Mouse (Mus musculus) MEL (cell line): ENCODE measurements at regions not wholly inside any gene's neighbourhood (a gene's known extent, or its start where the extent isn't known, plus 50 kb on each side); places are given as distances from the start of the nearest gene placed in this dataset.

Experiments used
- DNase-seq: peaks from one replicate; pipeline ENCODE4 v3.0.0; 2011; ENCODE audit warnings: low read depth, low spot score
- H3K27ac ChIP-seq: 2 replicates; pipeline ENCODE4 v1.5.1; 2012; ENCODE audit warnings: low read depth, mild to moderate bottlenecking, control low read depth, low read length, moderate library complexity; ENCODE audit not compliant: control insufficient read depth
- H3K27me3 ChIP-seq, 2 experiments: fragments of 150-350 bp in 1 of 2; sonication (generic) in 1 of 2; 2 replicates each; pipeline ENCODE4 v1.6.1; 2012; ENCODE audit warnings: low read length in 2 of 2, mild to moderate bottlenecking in 2 of 2, improper control_type of control experiment in 1 of 2, moderate library complexity in 1 of 2; ENCODE audit not compliant: insufficient read depth in 2 of 2, control insufficient read depth in 1 of 2
- H3K36me3 ChIP-seq, 2 experiments: 2 replicates each; pipeline ENCODE4 v1.6.1; 2012 to 2014; ENCODE audit warnings: low read length in 2 of 2, improper control_type of control experiment in 1 of 2, inconsistent platforms in 1 of 2, mild to moderate bottlenecking in 1 of 2; ENCODE audit not compliant: insufficient read depth in 2 of 2, control insufficient read depth in 1 of 2
- H3K4me1 ChIP-seq, 2 experiments: fragments of 150-350 bp in 1 of 2; sonication (generic) in 1 of 2; 2 replicates each; pipeline ENCODE4 v1.6.1; 2012; ENCODE audit warnings: low read length in 2 of 2, improper control_type of control experiment in 1 of 2, mild to moderate bottlenecking in 1 of 2; ENCODE audit not compliant: insufficient read depth in 2 of 2, control insufficient read depth in 1 of 2
- H3K4me3 ChIP-seq, 2 experiments: fragments of 150-350 bp in 1 of 2; sonication (generic) in 1 of 2; 2 replicates each; pipeline ENCODE4 v1.5.1; 2012; ENCODE audit warnings: low read depth in 2 of 2, low read length in 2 of 2, mild to moderate bottlenecking in 2 of 2, moderate library complexity in 2 of 2, control low read depth in 1 of 2, improper control_type of control experiment in 1 of 2; ENCODE audit not compliant: control insufficient read depth in 1 of 2, insufficient read depth in 1 of 2
- H3K79me2 ChIP-seq: 2 replicates; pipeline ENCODE4 v1.6.1; 2012; ENCODE audit warnings: mild to moderate bottlenecking, low read length, moderate library complexity; ENCODE audit not compliant: control insufficient read depth, poor library complexity, insufficient read depth
- H3K9ac ChIP-seq: 2 replicates; pipeline ENCODE4 v1.6.1; 2012; ENCODE audit warnings: low read depth, mild to moderate bottlenecking, control low read depth, low read length, moderate library complexity; ENCODE audit not compliant: control insufficient read depth, poor library complexity, severe bottlenecking
- H3K9me3 ChIP-seq: fragments of 150-350 bp; sonication (generic); replicated peaks from 2 replicates; pipeline ENCODE4 v1.6.1; 2012; ENCODE audit warnings: mild to moderate bottlenecking, low read length, improper control_type of control experiment, moderate library complexity; ENCODE audit not compliant: insufficient read depth
- BHLHE40 ChIP-seq: IDR thresholded peaks from 2 replicates; pipeline ENCODE4 v1.6.1; 2012; ENCODE audit warnings: low read depth, mild to moderate bottlenecking, inconsistent platforms, low read length, improper control_type of control experiment, borderline replicate concordance
- CHD1 ChIP-seq: IDR thresholded peaks from 2 replicates; pipeline ENCODE4 v1.6.1; 2012; ENCODE audit warnings: low read depth, mild to moderate bottlenecking, inconsistent platforms, low read length, improper control_type of control experiment
- CHD2 ChIP-seq: IDR thresholded peaks from 2 replicates; pipeline ENCODE4 v1.6.1; 2011; ENCODE audit warnings: low read length, improper control_type of control experiment
- CTCF ChIP-seq, 3 experiments: IDR thresholded peaks in 2 of 3; conservative IDR thresholded peaks in 1 of 3; 2 replicates each; pipeline ENCODE4 v1.5.1; 2011 to 2012; ENCODE audit warnings: low read length in 3 of 3, low read depth in 2 of 3, mild to moderate bottlenecking in 2 of 3, improper control_type of control experiment in 1 of 3, inconsistent platforms in 1 of 3, mixed read lengths in 1 of 3, moderate library complexity in 1 of 3; ENCODE audit not compliant: control insufficient read depth in 1 of 3, insufficient read depth in 1 of 3, poor library complexity in 1 of 3, severe bottlenecking in 1 of 3
- E2F4 ChIP-seq: IDR thresholded peaks from 2 replicates; pipeline ENCODE4 v1.6.1; 2011; ENCODE audit warnings: low read depth, low read length, improper control_type of control experiment, borderline replicate concordance
- EP300 ChIP-seq, 2 experiments: IDR thresholded peaks; 2 replicates each; pipeline ENCODE4 v1.6.1; 2011; ENCODE audit warnings: improper control_type of control experiment in 2 of 2, low read length in 2 of 2, low read depth in 1 of 2, mild to moderate bottlenecking in 1 of 2
- GABPA ChIP-seq: IDR thresholded peaks from 2 replicates; pipeline ENCODE4 v1.6.1; 2012; ENCODE audit warnings: low read depth, mild to moderate bottlenecking, inconsistent platforms, low read length, improper control_type of control experiment, moderate library complexity
- HCFC1 ChIP-seq: IDR thresholded peaks from 2 replicates; pipeline ENCODE4 v1.6.1; 2012; ENCODE audit warnings: low read depth, mild to moderate bottlenecking, inconsistent platforms, low read length, improper control_type of control experiment, moderate library complexity
- MAFK ChIP-seq: IDR thresholded peaks from 2 replicates; pipeline ENCODE4 v1.6.1; 2011; ENCODE audit warnings: low read depth, mild to moderate bottlenecking, low read length, improper control_type of control experiment, borderline replicate concordance
- MAX ChIP-seq: IDR thresholded peaks from 2 replicates; pipeline ENCODE4 v1.6.1; 2011; ENCODE audit warnings: low read length, improper control_type of control experiment
- MAZ ChIP-seq: IDR thresholded peaks from 2 replicates; pipeline ENCODE4 v1.6.1; 2012; ENCODE audit warnings: low read depth, mild to moderate bottlenecking, inconsistent platforms, low read length, improper control_type of control experiment
- NELFE ChIP-seq: IDR thresholded peaks from 2 replicates; pipeline ENCODE4 v1.6.1; 2011; ENCODE audit warnings: low read depth, low read length, improper control_type of control experiment
- NRF1 ChIP-seq: IDR thresholded peaks from 2 replicates; pipeline ENCODE4 v1.6.1; 2014; ENCODE audit warnings: low read depth, mild to moderate bottlenecking, inconsistent platforms, low read length, improper control_type of control experiment, moderate library complexity; ENCODE audit not compliant: poor library complexity, insufficient read depth, severe bottlenecking
- POLR2A ChIP-seq, 2 experiments: IDR thresholded peaks; 2 replicates each; pipeline ENCODE4 v1.6.1; 2011 to 2012; ENCODE audit warnings: low read length in 2 of 2, mild to moderate bottlenecking in 2 of 2, control low read depth in 1 of 2, improper control_type of control experiment in 1 of 2, low read depth in 1 of 2, moderate library complexity in 1 of 2; ENCODE audit not compliant: control insufficient read depth in 1 of 2, insufficient read depth in 1 of 2, poor library complexity in 1 of 2
- POLR2AphosphoS5 ChIP-seq: IDR thresholded peaks from 2 replicates; pipeline ENCODE4 v1.6.1; 2012; ENCODE audit warnings: low read depth, borderline replicate concordance, mild to moderate bottlenecking, inconsistent platforms, low read length, moderate library complexity, mixed read lengths
- SIN3A ChIP-seq: IDR thresholded peaks from 2 replicates; pipeline ENCODE4 v1.6.1; 2012; ENCODE audit warnings: low read length, improper control_type of control experiment, inconsistent platforms
- SMC3 ChIP-seq: IDR thresholded peaks from 2 replicates; pipeline ENCODE4 v1.6.1; 2011; ENCODE audit warnings: low read depth, low read length, improper control_type of control experiment
- TAL1 ChIP-seq: IDR thresholded peaks from 2 replicates; pipeline ENCODE4 v1.6.1; 2012; ENCODE audit warnings: mild to moderate bottlenecking, inconsistent platforms, low read length, moderate library complexity, mixed read lengths
- UBTF ChIP-seq: IDR thresholded peaks from 2 replicates; pipeline ENCODE4 v1.6.1; 2012; ENCODE audit warnings: low read depth, mild to moderate bottlenecking, inconsistent platforms, low read length, improper control_type of control experiment, moderate library complexity, borderline replicate concordance; ENCODE audit not compliant: insufficient read depth
- USF1 ChIP-seq: IDR thresholded peaks from 2 replicates; pipeline ENCODE4 v1.6.1; 2014; ENCODE audit warnings: low read depth, mild to moderate bottlenecking, inconsistent platforms, low read length, improper control_type of control experiment, moderate library complexity
- USF2 ChIP-seq, 2 experiments: IDR thresholded peaks; 2 replicates each; pipeline ENCODE4 v1.6.1; 2011 to 2012; ENCODE audit warnings: improper control_type of control experiment in 2 of 2, low read length in 2 of 2, borderline replicate concordance in 1 of 2, inconsistent platforms in 1 of 2, low read depth in 1 of 2, mild to moderate bottlenecking in 1 of 2; ENCODE audit not compliant: insufficient read depth in 1 of 2
- ZMIZ1 ChIP-seq: IDR thresholded peaks from 2 replicates; pipeline ENCODE4 v1.6.1; 2012; ENCODE audit warnings: low read depth, mild to moderate bottlenecking, inconsistent platforms, low read length, improper control_type of control experiment, moderate library complexity
- ZNF384 ChIP-seq: IDR thresholded peaks from 2 replicates; pipeline ENCODE4 v1.6.1; 2012; ENCODE audit warnings: low read depth, mild to moderate bottlenecking, inconsistent platforms, low read length, improper control_type of control experiment

DNA sequence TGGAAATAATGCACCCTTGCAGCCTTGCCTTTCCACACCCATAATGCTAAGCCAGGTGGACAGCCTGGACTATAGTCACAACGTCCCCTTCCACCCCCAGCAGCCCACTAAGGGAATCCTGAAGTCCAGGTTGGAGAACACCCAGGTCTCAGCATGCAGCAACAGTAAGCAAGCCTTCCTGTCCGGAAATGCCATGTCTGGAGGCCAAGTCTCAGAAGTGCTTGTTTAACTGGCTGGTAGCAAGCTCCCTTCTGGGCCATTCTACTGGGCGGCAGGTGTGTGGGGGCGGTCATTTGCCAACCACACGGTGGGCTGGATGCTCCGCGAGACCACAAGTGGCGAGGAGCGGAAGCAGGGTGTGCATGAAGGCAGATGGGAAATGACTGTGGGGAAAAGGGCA lies 137.3 kb upstream of the 1700016C15Rik start:
- Histone ChIP-seq H3K9ac (no peak overlapping the region), H3K4me1 (no peaks in the 10 kb centered on the region), H3K36me3 (no peaks in the 10 kb centered on the region), H3K27ac (no peak overlapping the region), H3K27me3 (peaks cover 2 to 4% of the 10 kb centered on the region in 2 experiments; a peak in 3 of 4 replicates), H3K79me2 (no peaks in the 10 kb centered on the region), H3K4me3 (no peak overlapping the region), H3K9me3 (no peaks in the 10 kb centered on the region)
- DNase-seq = no peak
- no peak for TF ChIP-seq POLR2A (IDR thresholded peaks at IDR 0.05; ENCODE audit: control insufficient read depth in 1 of 2, insufficient read depth in 1 of 2, low read depth in 1 of 2, low read length in 2 of 2, poor library complexity in 1 of 2)
- TF ChIP-seq MAFK = no peak
- TF ChIP-seq CTCF (IDR thresholded peaks at IDR 0.05 in 2 of 3, conservative IDR thresholded peaks at IDR 0.05 in 1 of 3; ENCODE audit: control insufficient read depth in 1 of 3, insufficient read depth in 1 of 3, low read depth in 2 of 3, low read length in 3 of 3, poor library complexity in 1 of 3, severe bottlenecking in 1 of 3) = no peak
- no peak for TF ChIP-seq POLR2AphosphoS5
- TF ChIP-seq SIN3A = no peak
- TF ChIP-seq E2F4 = no peak
- TF ChIP-seq GABPA = no peak
- no peak for TF ChIP-seq MAZ
- TF ChIP-seq BHLHE40 = no peak
- TF ChIP-seq UBTF = no peak
- TF ChIP-seq HCFC1 = no peak
- no peak for TF ChIP-seq TAL1
- TF ChIP-seq USF1 = no peak

DNA sequence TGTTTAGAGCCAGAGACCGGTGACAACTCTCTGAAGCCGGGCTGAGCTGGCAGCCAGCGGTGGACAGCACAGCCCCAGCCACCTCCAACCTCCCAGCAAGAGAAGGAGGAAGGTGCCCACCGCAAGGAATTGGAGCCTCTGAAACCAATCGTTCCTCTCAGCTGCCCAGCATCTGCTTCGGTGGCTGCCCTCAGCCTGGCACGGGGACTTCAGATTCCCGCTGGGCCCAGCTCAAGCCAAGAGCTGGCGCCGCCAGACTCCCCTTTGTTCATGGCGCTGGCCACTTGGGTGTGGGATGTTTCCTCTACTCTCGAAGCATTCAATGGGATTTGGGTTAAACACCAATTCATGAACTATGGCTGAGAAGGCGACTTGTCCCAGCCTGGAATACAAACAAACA lies 135.3 kb upstream of the 1700016C15Rik start:
- Histone ChIP-seq H3K27me3 (peaks cover 2 to 4% of the 10 kb centered on the region in 2 experiments; a peak in 3 of 4 replicates), H3K4me1 (no peaks in the 10 kb centered on the region), H3K9ac (no peak overlapping the region), H3K36me3 (no peaks in the 10 kb centered on the region), H3K9me3 (no peaks in the 10 kb centered on the region), H3K79me2 (no peaks in the 10 kb centered on the region), H3K4me3 (no peak overlapping the region), H3K27ac (no peak overlapping the region)
- TF ChIP-seq EP300 (IDR thresholded peaks at IDR 0.05; ENCODE audit: low read depth in 1 of 2, low read length in 2 of 2) (no peak), E2F4 (no peak), CTCF (IDR thresholded peaks at IDR 0.05 in 2 of 3, conservative IDR thresholded peaks at IDR 0.05 in 1 of 3; ENCODE audit: control insufficient read depth in 1 of 3, insufficient read depth in 1 of 3, low read depth in 2 of 3, low read length in 3 of 3, poor library complexity in 1 of 3, severe bottlenecking in 1 of 3) (no peak), USF2 (IDR thresholded peaks at IDR 0.05; ENCODE audit: borderline replicate concordance in 1 of 2, insufficient read depth in 1 of 2, low read depth in 1 of 2, low read length in 2 of 2) (no peak), NELFE (no peak), NRF1 (no peak), ZNF384 (no peak), GABPA (no peak), SMC3 (no peak), BHLHE40 (no peak), CHD2 (no peak), ZMIZ1 (no peak), CHD1 (no peak), POLR2A (IDR thresholded peaks at IDR 0.05; ENCODE audit: control insufficient read depth in 1 of 2, insufficient read depth in 1 of 2, low read depth in 1 of 2, low read length in 2 of 2, poor library complexity in 1 of 2) (no peak), MAX (no peak)
- DNase-seq = no peak
